Mouse (Mus musculus) activated CD4-positive, CD25-positive, alpha-beta regulatory T cell (primary cell): Measurements from ENCODE around the gene Fbp1. TPM values are rescaled to one million over a fixed set of nuclear protein-coding genes. Genes with fewer than 3 reads are reported as not detected.

Source experiments
- polyA plus RNA-seq, 2 experiments: library from polyadenylated mRNA; unstranded; fragments of 100-300 nt; shearing (Covaris generic); gene quantifications; one replicate each; pipeline ENCODE4 v1.2.1; 2017

The Fbp1 gene
- not detected for polyA plus RNA-seq

DNA sequence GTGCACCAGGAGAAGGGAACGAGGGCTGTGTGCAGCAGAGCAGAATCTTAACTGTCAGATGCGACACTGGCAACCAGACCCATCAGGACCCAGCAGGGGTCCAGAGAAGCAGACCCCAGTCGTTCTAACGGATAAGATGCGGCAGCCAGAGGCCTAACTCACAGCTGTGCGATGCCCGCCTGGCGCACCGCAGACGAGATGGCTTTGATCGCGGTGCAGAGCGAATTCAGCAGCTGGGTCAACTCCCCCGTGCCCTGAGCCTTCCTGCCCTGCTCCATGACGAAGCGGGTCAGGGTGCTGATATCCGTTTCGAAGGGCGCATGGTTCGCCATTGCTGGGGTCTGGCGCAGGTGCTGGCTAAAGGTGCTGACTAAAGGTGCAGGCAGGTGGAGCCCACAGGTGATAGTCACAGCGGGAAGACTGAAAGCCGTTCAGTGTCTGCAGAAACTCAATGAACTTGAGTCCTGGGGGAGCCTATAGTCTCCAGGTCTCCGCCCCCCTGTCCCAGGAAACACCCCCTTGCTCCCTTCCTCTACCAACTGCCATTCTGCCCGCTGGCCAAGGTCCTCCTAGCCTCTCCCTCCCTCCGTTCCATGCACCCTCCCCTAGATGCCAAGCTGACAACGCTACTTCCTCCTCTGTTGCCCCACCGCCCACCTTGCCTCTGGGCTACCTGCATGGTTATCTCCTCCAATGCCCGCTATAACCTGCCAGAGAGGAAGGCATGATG is at the start of gene Fbp1:
TSS of gene Fbp1 (minus strand) at position 571 of the 730 bp plus-strand sequence.

DNA sequence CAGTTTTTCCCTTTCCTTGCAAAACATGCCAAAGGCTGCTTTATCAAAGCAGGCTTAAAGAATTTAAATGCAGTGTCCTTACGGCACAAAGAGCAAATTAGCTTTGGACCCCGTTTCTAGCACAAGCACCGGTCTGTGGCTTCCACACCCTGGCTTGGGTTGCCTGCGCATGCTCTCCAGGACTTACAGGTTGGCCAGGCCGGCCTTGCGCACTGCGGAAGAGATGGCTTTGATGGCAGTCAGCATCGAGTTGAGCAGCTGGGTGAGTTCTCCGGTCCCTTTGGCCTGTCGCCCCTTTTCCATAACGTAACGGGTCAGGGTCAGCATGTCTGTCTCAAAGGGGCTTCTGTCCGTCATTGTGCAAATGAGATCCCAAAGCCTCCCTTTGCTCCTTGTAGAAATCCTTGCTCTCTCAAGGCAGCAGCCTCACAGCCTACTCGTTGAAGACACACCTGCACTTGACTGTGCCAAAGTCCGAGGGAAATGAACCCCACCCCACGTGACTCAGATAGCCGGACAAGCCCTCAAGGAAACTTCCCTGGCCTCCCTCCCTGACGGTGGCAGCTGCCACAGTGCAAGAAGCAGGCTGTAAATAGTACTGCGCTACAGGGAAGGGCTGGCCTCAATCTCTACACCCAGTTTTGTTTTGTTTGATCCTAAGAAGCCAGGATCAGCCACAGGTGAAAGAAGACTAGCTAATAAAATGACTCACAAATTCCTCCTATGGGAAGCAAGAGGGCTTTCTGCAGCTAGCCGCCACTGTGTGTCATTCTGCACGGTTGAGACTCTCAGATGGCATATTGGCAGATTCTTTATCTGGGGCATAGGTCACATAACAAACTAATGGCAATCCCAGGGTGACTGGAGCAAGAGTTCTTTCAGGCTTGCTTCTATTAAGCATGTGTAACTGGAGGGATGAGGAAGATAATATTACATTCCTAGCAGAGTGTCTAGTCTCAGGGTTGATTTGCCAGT is 29.9 kb downstream of the Fbp1 start, which contains the start of gene Fbp2:
TSS of gene Fbp2 (minus strand) at position 482 of the 975 bp plus-strand sequence.

Other genes starting within 250 kb of the Fbp1 start
- gene Platr25, start 127.6 kb downstream of the Fbp1 start, polyA plus RNA-seq: 10 to 100 TPM; 13.1 to 15.8 TPM
- gene Gm5141, start 102.5 kb downstream of the Fbp1 start, polyA plus RNA-seq: 1 to 10 TPM; 4.8 to 6.5 TPM
- gene Fbp2, start 29.9 kb downstream of the Fbp1 start, polyA plus RNA-seq: not detected
- gene 2010111I01Rik, start 76.6 kb upstream of the Fbp1 start, polyA plus RNA-seq: 100 to 1,000 TPM; 176 to 253 TPM